Mouse (Mus musculus) spleen, postnatal 10 days (tissue): ENCODE measurements around the gene Cpz.

Source experiments
- DNase-seq, 2 experiments: peaks; one replicate each; pipeline ENCODE4 v3.0.0; 2021 to 2022; ENCODE audit warnings: low spot score in 2 of 2

The Cpz gene

DNA sequence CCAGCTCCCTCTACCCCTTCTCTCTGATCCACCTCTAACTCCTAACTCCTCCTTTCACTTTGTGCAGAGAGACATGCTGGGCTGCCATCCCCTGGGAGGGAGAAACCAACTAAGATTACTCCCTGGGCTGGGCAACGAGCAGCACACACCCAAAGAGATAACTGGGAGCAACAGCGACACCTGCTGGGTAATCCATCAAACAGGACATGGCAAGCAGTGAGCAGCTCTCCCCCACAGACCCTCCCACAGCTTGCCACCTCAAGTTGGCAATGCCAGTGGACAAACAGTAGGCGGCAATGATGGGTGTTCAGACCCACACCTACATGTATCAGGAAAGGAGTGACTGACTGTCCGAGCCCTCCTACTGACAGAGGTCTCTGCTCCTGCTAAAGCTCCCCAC, 4.9 kb upstream of the Cpz start:
- DNase-seq = peak; percentile 18 to 66

- no peak for DNase-seq
Observed at GRCm38 (mm10) chr5:35524381-35524780, 1.1 kb downstream of the Cpz start.

DNA sequence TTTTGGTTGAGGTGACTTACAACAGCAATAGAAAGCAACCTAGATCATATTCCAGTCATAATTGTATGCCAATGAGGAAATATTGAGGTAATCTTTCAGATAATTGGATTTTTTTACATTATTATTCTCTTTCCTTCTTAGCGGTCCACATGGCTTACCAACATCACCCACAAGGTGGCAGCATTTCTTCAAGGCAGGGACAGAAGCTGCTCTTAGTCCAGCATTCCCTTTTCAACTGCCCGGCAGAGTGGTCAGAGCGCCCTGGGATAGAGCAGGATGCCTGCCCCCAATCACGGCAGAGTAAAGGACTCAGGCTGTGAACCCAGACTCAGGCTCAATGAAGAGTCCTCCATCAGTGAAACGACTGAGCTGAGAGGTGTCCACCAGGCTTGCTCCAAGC, 1.8 kb downstream of the Cpz start:
- peak in 1 of 2 experiments; percentile 64 for DNase-seq

DNA sequence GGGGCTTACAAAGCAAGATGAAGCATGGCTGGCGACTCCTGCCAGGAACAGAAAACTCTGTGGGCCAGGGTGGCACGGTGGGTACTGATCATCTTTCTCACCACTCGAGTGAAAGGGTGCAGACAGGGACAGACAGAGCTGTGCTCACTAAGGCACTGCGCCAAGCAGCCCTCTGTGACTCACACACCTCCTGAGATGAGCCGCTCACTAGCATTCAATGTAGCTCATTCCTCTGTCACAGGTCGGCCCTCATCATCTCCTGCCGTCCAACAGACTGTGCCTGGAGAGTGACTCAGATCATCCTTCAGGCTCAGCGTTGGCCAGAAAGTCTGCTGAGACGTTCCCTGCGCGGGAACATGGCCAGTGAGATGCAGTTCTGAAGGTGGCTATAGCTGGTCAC, 8.7 kb downstream of the Cpz start:
- DNase-seq = no peak

GRCm38 (mm10) chr5:35510589-35510988, 14.9 kb downstream of the Cpz start:
- peak; percentile 10 to 52 for DNase-seq

- DNase-seq = no peak
Observed at GRCm38 (mm10) chr5:35505016-35505415, 20.5 kb downstream of the Cpz start.

- no peak for DNase-seq
Observed at GRCm38 (mm10) chr5:35497344-35497743, 28.2 kb downstream of the Cpz start.

DNA sequence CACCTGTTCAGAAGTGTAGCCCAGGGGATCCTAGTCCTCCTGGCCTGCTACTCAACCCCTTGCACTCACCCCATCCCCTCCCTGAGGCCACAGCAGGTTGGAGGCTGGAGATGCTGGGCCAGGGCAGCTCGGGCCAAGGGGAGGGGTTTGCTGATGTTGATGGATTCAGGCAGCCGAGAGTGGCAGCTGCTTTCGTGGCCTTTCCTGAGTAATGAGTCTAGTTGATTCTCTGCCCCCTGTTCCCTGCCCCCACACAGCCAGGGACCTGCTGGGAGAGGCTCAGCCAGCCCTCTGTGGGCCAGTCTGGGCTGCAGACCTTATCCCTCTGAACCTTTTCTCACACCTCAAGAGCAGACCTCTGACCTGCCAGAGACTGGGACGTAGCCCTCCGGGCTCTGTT, 29.5 kb downstream of the Cpz start:
- no peak for DNase-seq

DNA sequence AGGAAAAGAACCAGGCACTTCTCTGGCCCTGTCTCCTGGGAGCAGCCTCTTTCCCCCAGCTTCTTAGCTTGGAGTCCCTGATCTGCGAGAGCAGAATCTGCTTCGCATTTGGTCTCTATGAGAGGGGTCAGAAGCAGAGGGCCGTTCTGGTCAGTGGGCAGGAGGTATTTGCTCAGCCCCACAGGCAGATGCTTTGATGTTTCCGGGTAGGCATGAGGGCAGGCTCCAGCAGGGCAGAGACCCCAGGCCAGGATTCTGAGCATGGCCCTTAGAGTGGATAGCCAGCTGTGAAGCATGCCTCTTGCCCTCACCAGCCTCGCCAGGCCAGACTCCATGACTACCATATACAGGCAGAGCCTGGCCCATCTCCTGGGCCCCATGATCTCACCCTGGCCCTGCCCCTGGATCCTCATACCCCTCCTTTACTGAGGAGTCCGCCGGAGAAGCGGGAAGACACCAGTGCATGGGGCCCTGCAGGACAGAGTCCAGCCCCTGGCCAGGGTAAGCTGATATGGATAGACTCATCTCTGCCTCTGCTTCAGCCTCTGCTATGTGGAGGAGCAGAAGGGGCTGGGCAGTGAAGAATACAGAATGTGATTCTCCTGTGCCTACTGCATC, 30.6 kb downstream of the Cpz start:
- no peak for DNase-seq

DNA sequence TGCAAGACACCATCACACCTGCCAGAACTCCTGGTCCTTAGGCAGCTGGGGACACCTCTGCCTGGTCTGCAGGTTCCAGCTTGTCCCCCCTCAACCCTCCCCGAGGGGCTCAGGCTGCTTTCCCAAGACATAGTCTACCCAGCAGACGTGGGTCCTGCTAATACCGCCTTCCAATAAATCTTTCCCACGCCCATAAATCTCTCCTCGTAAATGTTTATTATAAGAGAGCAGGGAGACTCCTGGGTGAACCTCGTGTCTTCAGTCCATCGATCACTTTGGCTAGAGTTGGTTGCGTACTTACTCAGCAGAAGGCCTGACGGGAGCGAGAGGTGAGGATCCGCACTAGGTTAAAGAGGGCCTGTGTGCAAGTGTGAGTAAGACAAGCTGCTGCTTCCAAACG, 31.7 kb downstream of the Cpz start:
- no peak for DNase-seq

DNA sequence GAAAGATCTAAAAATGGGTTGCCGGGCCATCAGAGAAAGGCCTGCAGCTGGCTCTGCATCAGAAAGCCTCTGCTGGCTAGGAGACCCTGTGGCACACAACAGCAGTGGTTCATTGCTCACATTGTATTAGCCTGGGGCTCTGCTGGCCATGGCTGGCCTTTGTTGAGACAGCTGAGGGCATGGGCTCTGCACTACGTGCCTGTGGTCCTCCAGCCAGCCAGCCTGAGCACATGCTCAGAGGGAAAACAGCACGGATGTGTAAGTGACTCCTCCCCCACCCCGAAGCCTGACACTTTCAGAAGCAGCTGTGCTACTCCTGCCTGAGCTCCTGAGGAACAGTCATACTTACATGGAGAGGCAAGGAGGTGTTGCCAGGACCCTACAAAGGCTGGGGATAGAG, 46.0 kb downstream of the Cpz start:
- DNase-seq = no peak

GRCm38 (mm10) chr5:35475236-35475635, 50.3 kb downstream of the Cpz start:
- no peak for DNase-seq

- no peak for DNase-seq
Observed at GRCm38 (mm10) chr5:35470885-35471528, 54.5 kb downstream of the Cpz start.

GRCm38 (mm10) chr5:35465966-35466635, 59.4 kb downstream of the Cpz start:
- DNase-seq = no peak

- DNase-seq = no peak
Observed at GRCm38 (mm10) chr5:35462081-35462480, 63.4 kb downstream of the Cpz start.

DNA sequence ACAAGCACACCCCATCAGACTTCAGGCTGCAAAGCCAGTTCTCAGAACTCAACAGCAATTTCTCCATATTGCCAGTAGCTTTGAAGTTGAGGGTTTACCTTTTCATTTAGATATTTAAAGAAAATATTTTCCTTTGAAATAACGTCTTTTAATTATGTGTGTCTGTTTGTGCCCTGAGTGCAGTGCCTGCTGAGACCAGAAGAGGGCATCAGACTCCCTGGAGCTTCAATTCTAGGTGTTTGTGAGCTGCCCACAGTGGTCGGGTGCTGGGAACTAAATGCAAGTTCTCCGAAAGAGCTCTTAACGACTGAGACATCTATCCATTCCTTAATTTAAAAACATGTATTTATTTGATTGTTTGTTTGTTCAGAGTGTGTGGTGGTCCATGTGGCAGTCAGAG, 65.7 kb downstream of the Cpz start:
- no peak for DNase-seq

GRCm38 (mm10) chr5:35458267-35458666, 67.2 kb downstream of the Cpz start:
- DNase-seq = no peak

- DNase-seq = no peak
Observed at GRCm38 (mm10) chr5:35457364-35457763, 68.1 kb downstream of the Cpz start.

- no peak for DNase-seq
Observed at GRCm38 (mm10) chr5:35454187-35454800, 71.2 kb downstream of the Cpz start.
